Mouse (Mus musculus) limb, embryonic 14.5 days (tissue): Measurements from ENCODE around the gene Doc2g. TPM values are rescaled to one million over a fixed set of nuclear protein-coding genes. Genes with fewer than 3 reads are reported as not detected.

Experiments used
- ATAC-seq: fragments of 200-750 bp; cut with Nextera tagmentation; 2 replicates; pipeline ENCODE4 v1.8.0; 2017; ENCODE audit warnings: low read depth, moderate number of reproducible peaks, moderate TSS enrichment; ENCODE audit not compliant: low FRiP score
- DNase-seq: peaks from one replicate; pipeline ENCODE4 v3.0.0-alpha.2; 2015; ENCODE audit warnings: low spot score
- H3K27ac ChIP-seq: fragments of 300-500 bp; sonication (generic); replicated peaks from 2 replicates; pipeline ENCODE4 v1.5.1; 2014; ENCODE audit warnings: low read depth, mild to moderate bottlenecking, low read length, moderate library complexity, mixed read lengths
- H3K27me3 ChIP-seq: fragments of 300-500 bp; sonication (generic); 2 replicates; pipeline ENCODE4 v1.6.1; 2014; ENCODE audit warnings: low read length, mixed read lengths; ENCODE audit not compliant: control insufficient read depth, insufficient read depth
- H3K36me3 ChIP-seq: fragments of 300-500 bp; sonication (generic); 2 replicates; pipeline ENCODE4 v1.6.1; 2014; ENCODE audit warnings: mild to moderate bottlenecking, low read length, moderate library complexity, mixed read lengths; ENCODE audit not compliant: control insufficient read depth, insufficient read depth
- H3K4me1 ChIP-seq: fragments of 300-500 bp; sonication (generic); 2 replicates; pipeline ENCODE4 v1.6.1; 2014; ENCODE audit warnings: antibody characterized with exemption, low read length, mixed read lengths; ENCODE audit not compliant: control insufficient read depth, insufficient read depth
- H3K4me2 ChIP-seq: fragments of 300-500 bp; sonication (generic); replicated peaks from 2 replicates; pipeline ENCODE4 v1.6.1; 2014; ENCODE audit warnings: low read depth, mild to moderate bottlenecking, low read length, moderate library complexity; ENCODE audit not compliant: severe bottlenecking
- H3K4me3 ChIP-seq: fragments of 300-500 bp; sonication (generic); replicated peaks from 2 replicates; pipeline ENCODE4 v1.5.1; 2014; ENCODE audit warnings: low read length
- H3K9ac ChIP-seq: fragments of 300-500 bp; sonication (generic); 2 replicates; pipeline ENCODE4 v1.6.1; 2014; ENCODE audit warnings: mild to moderate bottlenecking, low read depth, low read length, moderate library complexity; ENCODE audit not compliant: severe bottlenecking
- H3K9me3 ChIP-seq: fragments of 300-500 bp; sonication (generic); 2 replicates; pipeline ENCODE4 v1.6.1; 2016; ENCODE audit warnings: low read length; ENCODE audit not compliant: control insufficient read depth
- POLR2A ChIP-seq: fragments of 200-500 bp; IDR thresholded peaks from 2 replicates; pipeline ENCODE4 v1.8.0; 2012; ENCODE audit warnings: inconsistent platforms, mild to moderate bottlenecking, moderate library complexity, borderline replicate concordance; ENCODE audit not compliant: insufficient read depth, insufficient read length; ENCODE audit errors: extremely low read depth
- WGBS: fragments of 180-500 bp; shearing (Covaris S2); extraction: QIAGEN DNeasy Blood & Tissue Kit; methylation state at CpG from one replicate; pipeline ENCODE4 v1.1.7; 2014; 5-methylcytosine and 5-hydroxymethylcytosine counted together
- polyA plus RNA-seq, 2 experiments: library from polyadenylated mRNA; depleted of rRNA in 1 of 2; stranded (reverse) in 1 of 2; unstranded in 1 of 2; fragments of >200 nt; fragmentation: Nextera tagmentation in 1 of 2; extraction: Ambion mirVana in 1 of 2; gene quantifications; 2 replicates each; pipeline versions ENCODE4 v1.2.1 to v1.2.3; 2012 to 2014

Doc2g gene
- polyA plus RNA-seq, 2 experiments, result 3.4 to 19.6 TPM

- peaks cover 12% of the 10 kb centered on the region for H3K4me1 ChIP-seq
- peak; percentile 92 for ATAC-seq
- WGBS, result 1% methylated on average over 50 of the region's 64 CpGs
- H3K4me3 ChIP-seq, result peak within 1 kb of the TSS; percentile 70
- no peaks in the 10 kb centered on the region for H3K27me3 ChIP-seq
- peak within 1 kb of the TSS; percentile 93 for H3K27ac ChIP-seq
- H3K4me2 ChIP-seq, result peak within 1 kb of the TSS; percentile 85
- H3K9ac ChIP-seq, result peak within 1 kb of the TSS; percentile 81
- TF ChIP-seq POLR2A, result peak; percentile 93; the same call in 1 of the 2 replicates
- peaks cover 9% of the 10 kb centered on the region for H3K36me3 ChIP-seq
- peak; percentile 97 for DNase-seq
- no peaks in the 10 kb centered on the region for H3K9me3 ChIP-seq
Measured at GRCm38 (mm10) chr19:4000119-4000900, 2.8 kb upstream of the Doc2g start, which contains the start of the genes Nudt8 and Gm49405. TSS of gene Nudt8 (plus strand) at chr19:4000580. TSS of gene Gm49405 (plus strand) at chr19:4000626.

DNA sequence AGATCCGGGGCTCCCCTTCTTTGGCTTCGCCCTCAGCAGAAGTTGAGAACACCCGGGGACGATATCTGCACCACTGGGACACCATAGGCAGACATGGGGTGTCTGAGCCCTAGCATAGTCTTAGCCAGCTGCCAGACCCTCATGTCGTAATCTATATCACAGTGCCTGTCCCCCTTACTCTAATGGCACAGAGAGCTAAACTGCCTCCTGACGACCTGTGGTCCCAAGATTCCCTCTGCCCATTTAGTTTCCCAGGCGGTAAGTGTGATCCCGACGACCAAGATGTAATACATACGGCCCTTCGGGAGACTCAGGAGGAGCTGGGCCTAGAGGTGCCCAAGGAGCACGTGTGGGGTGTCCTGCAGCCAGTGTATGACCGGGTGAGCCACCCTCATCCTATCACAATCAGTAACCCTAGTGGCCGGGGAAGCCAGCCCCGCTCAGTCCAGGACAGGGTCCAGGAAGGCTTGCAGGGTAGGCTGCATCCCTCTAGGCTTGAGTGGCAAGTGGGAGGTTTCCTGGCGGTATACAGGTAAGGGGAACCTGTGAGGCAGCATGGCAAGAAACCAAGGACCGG is 2.1 kb upstream of the Doc2g start:
- DNase-seq (no peak), ATAC-seq (no peak)
- Histone ChIP-seq H3K27me3 (no peaks in the 10 kb centered on the region), H3K27ac (peak overlapping the region; percentile 93), H3K4me3 (peak overlapping the region; percentile 70), H3K4me2 (peak overlapping the region; percentile 85), H3K36me3 (peaks cover 16% of the 10 kb centered on the region), H3K4me1 (peaks cover 12% of the 10 kb centered on the region), H3K9me3 (no peaks in the 10 kb centered on the region), H3K9ac (peak overlapping the region; percentile 81)
- no peak for TF ChIP-seq POLR2A
- 13% methylated on average over 16 of the region's 17 CpGs for WGBS

DNA sequence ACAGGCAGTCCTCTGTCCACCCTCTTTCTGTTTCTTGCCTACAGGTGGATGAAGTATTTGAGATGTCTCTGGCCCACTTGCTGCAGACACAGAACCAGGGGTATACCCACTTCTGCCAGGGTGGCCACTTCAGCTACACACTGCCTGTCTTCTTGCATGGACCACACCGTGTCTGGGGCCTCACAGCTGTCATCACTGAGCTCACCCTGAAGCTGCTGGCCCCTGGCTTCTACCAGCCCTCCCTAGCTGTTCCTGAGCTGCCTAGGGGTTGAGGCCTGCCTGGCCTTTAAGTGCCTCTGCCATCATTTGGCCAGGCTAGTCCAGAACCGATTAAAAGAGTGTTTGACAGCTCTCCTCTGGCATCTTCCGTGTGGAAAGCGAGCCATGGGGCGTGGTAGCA is 1.4 kb upstream of the Doc2g start:
- Histone ChIP-seq H3K9me3 (no peaks in the 10 kb centered on the region), H3K4me3 (no peak overlapping the region), H3K36me3 (peaks cover 23% of the 10 kb centered on the region), H3K4me2 (no peak overlapping the region), H3K4me1 (peaks cover 12% of the 10 kb centered on the region), H3K27ac (no peak overlapping the region), H3K27me3 (no peaks in the 10 kb centered on the region), H3K9ac (peak overlapping the region; percentile 81; the same call in 1 of the 2 replicates)
- 89% methylated on average over 5 of the region's 5 CpGs for whole genome bisulfite sequencing
- DNase-seq (no peak), ATAC-seq (no peak)
- TF ChIP-seq POLR2A, result no peak

DNA sequence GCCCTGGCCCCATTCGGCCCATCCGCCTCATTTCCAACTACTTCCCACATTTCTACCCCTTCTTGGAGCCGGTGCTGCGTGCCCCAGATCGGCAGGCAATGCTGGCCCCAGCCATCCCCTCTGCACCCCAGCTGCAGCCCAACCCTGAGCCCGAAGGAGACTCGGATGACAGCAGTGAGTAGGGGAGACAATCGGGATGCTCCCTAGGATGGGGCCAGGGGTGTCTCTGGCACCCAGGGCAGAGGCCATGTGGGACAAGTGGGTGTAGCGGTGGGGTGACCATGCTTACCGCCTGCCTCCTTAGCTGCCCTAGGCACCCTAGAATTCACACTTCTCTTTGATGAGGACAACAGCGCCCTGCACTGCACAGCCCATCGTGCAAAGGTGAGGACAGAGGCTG is 528 bp downstream of the Doc2g start:
- Histone ChIP-seq H3K9ac (no peak overlapping the region), H3K4me3 (no peak overlapping the region), H3K9me3 (no peaks in the 10 kb centered on the region), H3K4me2 (no peak overlapping the region), H3K4me1 (peaks cover 12% of the 10 kb centered on the region), H3K27ac (no peak overlapping the region), H3K27me3 (no peaks in the 10 kb centered on the region), H3K36me3 (peaks cover 42% of the 10 kb centered on the region)
- no peak for ATAC-seq
- WGBS, result 66% methylated on average over 12 of the region's 12 CpGs
- DNase-seq, result no peak
- TF ChIP-seq POLR2A, result no peak

DNA sequence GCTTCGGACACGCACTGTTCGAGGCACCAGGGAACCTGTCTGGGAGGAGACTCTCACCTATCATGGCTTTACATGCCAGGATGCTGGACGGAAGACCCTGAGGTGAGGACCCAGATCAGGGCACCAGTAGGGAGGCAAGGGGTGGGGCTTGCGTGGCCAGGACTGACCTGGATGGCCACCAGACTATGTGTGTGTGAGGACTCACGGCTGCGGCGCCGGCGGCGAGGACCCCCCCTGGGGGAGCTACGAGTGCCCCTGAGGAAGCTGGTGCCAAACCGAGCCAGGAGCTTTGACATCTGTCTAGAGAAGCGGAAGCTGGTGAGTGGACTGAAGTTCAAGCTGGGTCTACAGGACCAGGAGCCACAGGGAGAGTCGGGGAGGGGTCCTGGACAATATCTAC is 1.2 kb downstream of the Doc2g start:
- no peak for TF ChIP-seq POLR2A
- no peak overlapping the region for H3K9ac ChIP-seq

More for the DNA sequence above, 1.2 kb downstream of the Doc2g start:
- H3K27me3 ChIP-seq, result no peaks in the 10 kb centered on the region
- H3K9me3 ChIP-seq, result no peaks in the 10 kb centered on the region
- no peak for DNase-seq
- H3K4me2 ChIP-seq, result no peak overlapping the region
- no peak overlapping the region for H3K4me3 ChIP-seq
- no peak for ATAC-seq
- peaks cover 12% of the 10 kb centered on the region for H3K4me1 ChIP-seq
- H3K36me3 ChIP-seq, result peaks cover 48% of the 10 kb centered on the region
- WGBS, result 85% methylated on average over 15 of the region's 15 CpGs
- no peak overlapping the region for H3K27ac ChIP-seq
